Mouse (Mus musculus) CD8-positive naive resting alpha-beta T cell, adult 57 days (primary cell): ENCODE results near the gene Ppef2. TPM values are rescaled to one million over a fixed set of nuclear protein-coding genes. Genes with fewer than 3 reads are reported as not detected.

Source experiments
- total RNA-seq: library from RNA; stranded (reverse); gene quantifications from one replicate; pipeline ENCODE4 v1.2.4, GENCODE M21; 2023

The Ppef2 gene
- not detected for total RNA-seq

GRCm38 (mm10) chr5:92256218-92256617, at the start of gene Ppef2:
Ppef2 (minus strand) TSS chr5:92256278.

DNA sequence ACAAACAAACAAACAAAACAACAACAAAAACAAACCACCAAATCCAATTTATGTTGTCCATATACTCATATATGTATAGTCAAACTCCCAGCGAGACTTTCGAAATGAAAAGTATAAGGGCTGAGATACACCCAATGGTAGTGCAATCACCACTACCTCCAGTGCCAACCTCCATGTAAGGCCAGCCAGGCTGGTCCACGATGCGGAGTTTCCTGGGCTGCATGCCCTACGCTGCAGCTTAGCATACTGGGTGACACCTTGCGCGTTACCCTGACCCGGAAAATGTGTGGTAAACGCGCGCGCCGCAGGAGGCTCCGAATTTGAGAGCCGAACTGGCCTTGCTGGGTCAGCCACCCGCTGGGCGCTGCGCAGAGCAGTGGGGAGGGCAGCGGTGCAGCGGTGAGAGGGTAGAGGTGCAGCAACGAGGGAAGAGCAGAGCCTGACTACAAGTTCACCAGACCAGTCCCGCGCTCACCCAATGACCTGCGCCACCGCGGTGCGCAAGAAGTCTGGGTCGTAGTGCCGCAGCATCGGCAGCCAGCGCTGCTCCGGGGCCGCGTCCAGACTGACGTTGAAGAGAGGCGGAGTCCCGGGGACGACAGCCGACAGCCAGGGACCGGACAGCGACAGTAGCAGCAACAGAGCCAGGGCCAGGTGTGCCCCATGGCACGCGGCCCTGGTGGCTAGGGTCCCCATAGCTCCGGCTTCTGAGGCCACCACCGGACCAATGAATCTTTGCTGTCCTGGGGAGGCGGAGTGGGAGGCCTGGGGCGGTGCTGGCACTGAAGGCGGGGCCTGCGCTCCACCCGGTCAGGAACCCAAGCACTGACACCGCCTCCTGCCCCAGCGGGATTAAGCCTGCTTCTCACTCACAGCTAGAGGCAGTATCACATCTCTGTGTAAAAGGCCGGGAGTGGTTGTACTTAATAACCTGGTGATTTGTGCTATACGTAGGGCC, 21.6 kb upstream of the Ppef2 start, which contains the start of gene Naaa:
Gene Naaa (minus strand): TSS at position 734 of the 958 bp plus-strand sequence.

GRCm38 (mm10) chr5:92215308-92215707, 40.8 kb downstream of the Ppef2 start, which contains the start of gene U90926:
U90926 (minus strand) TSS chr5:92215408.

Other genes with a start within 250 kb of the Ppef2 start
- gene Cdkl2, start 212.4 kb downstream of the Ppef2 start, total RNA-seq, result 1.0 TPM
- 106 TPM for gene G3bp2, start 172.6 kb downstream of the Ppef2 start, total RNA-seq
- gene Uso1, start 118.3 kb downstream of the Ppef2 start, total RNA-seq, result 58.7 TPM
- gene U90926, start 40.9 kb downstream of the Ppef2 start, total RNA-seq, result not detected
- 7.2 TPM for gene Naaa, start 21.9 kb upstream of the Ppef2 start, total RNA-seq
- gene Sdad1, start 54.2 kb upstream of the Ppef2 start, total RNA-seq, result 83.2 TPM
- 2.4 TPM for gene Cxcl9, start 71.8 kb upstream of the Ppef2 start, total RNA-seq
- gene Art3, start 75.5 kb upstream of the Ppef2 start, total RNA-seq, result 2.4 TPM
- 0.70 TPM for gene Cxcl10, start 92.6 kb upstream of the Ppef2 start, total RNA-seq
- gene Nup54, start 178.9 kb upstream of the Ppef2 start, total RNA-seq, result 49.2 TPM